Mouse (Mus musculus): ENCODE data around the gene Ttf2. TPM values are rescaled to one million over a fixed set of nuclear protein-coding genes. Genes with fewer than 3 reads are reported as not detected.
A peak's percentile ranks its signal among the peaks of the same experiment; 100 is the strongest.

Gene Ttf2
- polyA plus RNA-seq, 1 experiment from 2014 or later = 12.2 TPM

- no peaks in the 10 kb centered on the region for H3K36me3 ChIP-seq (ENCODE audit: control insufficient read depth, insufficient read depth, low read length)
- no peak overlapping the region for H3K4me2 ChIP-seq (ENCODE audit: low read length)
- 74% methylated on average over 8 of the region's 8 CpGs for WGBS
- no peaks in the 10 kb centered on the region for H3K27me3 ChIP-seq (ENCODE audit: control insufficient read depth, insufficient read depth, low read length)
- H3K27ac ChIP-seq (replicated peaks in 1 of 2; ENCODE audit: control insufficient read depth in 1 of 2, insufficient read depth in 1 of 2, low read depth in 2 of 2, low read length in 2 of 2) = no peak overlapping the region
- H3K4me3 ChIP-seq (ENCODE audit: control insufficient read depth in 1 of 2, insufficient read depth in 1 of 2, low read depth in 1 of 2, low read length in 2 of 2) = no peak overlapping the region
- H3K4me1 ChIP-seq (ENCODE audit: control insufficient read depth in 2 of 2, insufficient read depth in 2 of 2, low read length in 2 of 2) = no peaks in the 10 kb centered on the region
- H3K9me3 ChIP-seq (ENCODE audit: control insufficient read depth, low read length) = no peaks in the 10 kb centered on the region
- no peak for ATAC-seq (ENCODE audit: insufficient number of reproducible peaks, insufficient read depth, low FRiP score, low read depth)
- no peak overlapping the region for H3K9ac ChIP-seq (ENCODE audit: low read length)
Measured at GRCm38 (mm10) chr3:100979290-100979689, 9.8 kb upstream of the Ttf2 start.

DNA sequence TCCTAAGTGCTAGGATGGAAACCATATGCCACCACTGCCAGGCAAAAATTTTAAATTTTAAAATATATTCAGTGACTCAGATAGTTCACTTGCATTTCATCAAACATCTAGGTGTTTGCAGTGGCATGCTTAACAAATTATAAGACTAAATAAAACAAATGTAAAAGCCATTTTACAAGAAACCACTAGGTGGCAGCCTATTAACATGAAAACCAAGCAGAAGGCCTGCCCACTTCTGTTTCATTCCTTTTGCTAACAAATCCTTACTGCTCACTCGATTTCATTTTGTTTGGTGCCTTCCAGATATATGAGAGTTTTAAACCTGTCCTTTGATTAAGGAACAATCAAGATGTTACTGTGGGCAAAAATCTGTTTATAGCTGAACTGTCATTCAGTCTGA lies 4.4 kb upstream of the Ttf2 start:
- no peak overlapping the region for H3K9ac ChIP-seq (ENCODE audit: low read length)
- H3K4me2 ChIP-seq (ENCODE audit: low read length) = no peak overlapping the region
- H3K36me3 ChIP-seq (ENCODE audit: control insufficient read depth, insufficient read depth, low read length) = no peaks in the 10 kb centered on the region
- ATAC-seq (ENCODE audit: insufficient number of reproducible peaks, insufficient read depth, low FRiP score, low read depth) = no peak
- H3K9me3 ChIP-seq (ENCODE audit: control insufficient read depth, low read length) = no peaks in the 10 kb centered on the region
- no peak overlapping the region for H3K27ac ChIP-seq (replicated peaks in 1 of 2; ENCODE audit: control insufficient read depth in 1 of 2, insufficient read depth in 1 of 2, low read depth in 2 of 2, low read length in 2 of 2)
- H3K27me3 ChIP-seq (ENCODE audit: control insufficient read depth, insufficient read depth, low read length) = no peaks in the 10 kb centered on the region
- H3K4me1 ChIP-seq (ENCODE audit: control insufficient read depth in 2 of 2, insufficient read depth in 2 of 2, low read length in 2 of 2) = peaks cover 3 to 6% of the 10 kb centered on the region in 2 experiments
- 0% methylated on average over 1 of the region's 1 CpGs for WGBS
- H3K4me3 ChIP-seq (ENCODE audit: control insufficient read depth in 1 of 2, insufficient read depth in 1 of 2, low read depth in 1 of 2, low read length in 2 of 2) = no peak overlapping the region

DNA sequence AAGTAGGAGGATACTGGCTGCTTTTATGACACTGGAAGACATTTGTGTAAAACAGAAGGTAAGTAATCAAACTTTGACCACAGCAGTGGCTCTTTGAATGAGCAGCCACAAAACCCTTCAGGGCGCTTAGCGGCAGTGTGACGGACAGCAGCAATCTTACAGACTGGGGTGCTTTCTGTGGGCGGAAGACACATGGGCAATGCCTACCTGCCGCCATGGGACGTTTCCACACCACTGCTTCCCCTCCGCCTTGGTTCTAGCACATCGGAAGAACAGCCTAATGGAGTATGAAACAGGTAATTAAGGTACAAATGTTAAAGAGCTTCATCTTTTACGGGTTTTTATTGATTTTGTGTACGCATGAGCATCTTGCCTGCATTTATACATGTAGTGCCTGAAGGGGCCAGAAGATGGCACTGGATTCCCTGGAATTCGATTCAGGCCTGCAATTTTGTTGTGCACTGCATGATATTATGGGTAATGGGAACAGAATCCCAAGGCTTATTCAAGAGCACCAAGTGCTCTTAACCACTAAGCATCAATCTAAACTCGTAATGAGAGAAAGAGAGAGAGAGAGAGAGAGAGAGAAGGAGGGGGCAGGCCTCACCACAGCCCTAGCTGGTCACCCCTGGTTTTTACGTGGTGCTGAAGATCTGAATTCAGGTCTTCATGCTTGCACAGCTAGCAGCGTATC lies 5.5 kb downstream of the Ttf2 start:
- H3K9ac ChIP-seq (ENCODE audit: low read length) = no peak overlapping the region
- no peak overlapping the region for H3K27ac ChIP-seq (replicated peaks in 1 of 2; ENCODE audit: control insufficient read depth in 1 of 2, insufficient read depth in 1 of 2, low read depth in 2 of 2, low read length in 2 of 2)
- H3K4me3 ChIP-seq (ENCODE audit: control insufficient read depth in 1 of 2, insufficient read depth in 1 of 2, low read depth in 1 of 2, low read length in 2 of 2) = no peak overlapping the region
- no peaks in the 10 kb centered on the region for H3K27me3 ChIP-seq (ENCODE audit: control insufficient read depth, insufficient read depth, low read length)
- no peak overlapping the region for H3K4me2 ChIP-seq (ENCODE audit: low read length)
- ATAC-seq (ENCODE audit: insufficient number of reproducible peaks, insufficient read depth, low FRiP score, low read depth) = no peak
- peaks cover 12 to 23% of the 10 kb centered on the region in 2 experiments for H3K4me1 ChIP-seq (ENCODE audit: control insufficient read depth in 2 of 2, insufficient read depth in 2 of 2, low read length in 2 of 2)
- no peaks in the 10 kb centered on the region for H3K9me3 ChIP-seq (ENCODE audit: control insufficient read depth, low read length)
- peaks cover 64% of the 10 kb centered on the region for H3K36me3 ChIP-seq (ENCODE audit: control insufficient read depth, insufficient read depth, low read length)
- 82% methylated on average over 14 of the region's 14 CpGs for WGBS

- H3K9ac ChIP-seq (ENCODE audit: low read length) = peak overlapping the region; percentile 23; the same call in 1 of the 2 replicates
- no peaks in the 10 kb centered on the region for H3K27me3 ChIP-seq (ENCODE audit: control insufficient read depth, insufficient read depth, low read length)
- H3K4me2 ChIP-seq (ENCODE audit: low read length) = peak overlapping the region; percentile 1; the same call in 1 of the 2 replicates
- peaks cover 79% of the 10 kb centered on the region for H3K36me3 ChIP-seq (ENCODE audit: control insufficient read depth, insufficient read depth, low read length)
- no peaks in the 10 kb centered on the region for H3K9me3 ChIP-seq (ENCODE audit: control insufficient read depth, low read length)
- peaks cover 9 to 17% of the 10 kb centered on the region in 2 experiments for H3K4me1 ChIP-seq (ENCODE audit: control insufficient read depth in 2 of 2, insufficient read depth in 2 of 2, low read length in 2 of 2)
- peak overlapping the region; percentile 80 to 85 for H3K27ac ChIP-seq (replicated peaks in 1 of 2; ENCODE audit: control insufficient read depth in 1 of 2, insufficient read depth in 1 of 2, low read depth in 2 of 2, low read length in 2 of 2)
- ATAC-seq (ENCODE audit: insufficient number of reproducible peaks, insufficient read depth, low FRiP score, low read depth) = no peak
- WGBS = 50% methylated on average over 7 of the region's 7 CpGs
- no peak overlapping the region for H3K4me3 ChIP-seq (ENCODE audit: control insufficient read depth in 1 of 2, insufficient read depth in 1 of 2, low read depth in 1 of 2, low read length in 2 of 2)
Measured at GRCm38 (mm10) chr3:100961501-100961900, 8.0 kb downstream of the Ttf2 start.

DNA sequence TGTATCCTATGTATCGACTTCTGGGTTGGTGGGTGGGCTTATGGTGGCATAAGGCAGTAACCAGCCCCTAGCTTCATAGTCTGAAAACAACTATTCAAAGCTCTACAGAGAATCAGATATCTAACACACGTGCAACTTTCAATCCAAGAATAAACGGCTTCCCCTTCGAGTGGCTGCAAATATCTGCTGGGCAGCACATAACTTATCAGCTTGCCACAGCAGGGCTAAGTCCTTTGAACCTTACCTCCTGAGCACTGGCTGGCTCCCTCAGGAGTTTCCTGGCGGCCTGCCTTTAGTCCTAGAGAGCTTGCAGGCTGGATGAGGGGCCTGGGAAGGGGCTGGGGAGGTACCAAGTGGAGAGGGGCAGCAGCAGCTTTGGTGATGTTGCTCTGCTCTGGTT lies 8.5 kb downstream of the Ttf2 start:
- Histone ChIP-seq H3K9ac (ENCODE audit: low read length) (peak overlapping the region; percentile 23; the same call in 1 of the 2 replicates), H3K27ac (replicated peaks in 1 of 2; ENCODE audit: control insufficient read depth in 1 of 2, insufficient read depth in 1 of 2, low read depth in 2 of 2, low read length in 2 of 2) (peak overlapping the region; percentile 80 to 85), H3K4me1 (ENCODE audit: control insufficient read depth in 2 of 2, insufficient read depth in 2 of 2, low read length in 2 of 2) (peaks cover 9 to 17% of the 10 kb centered on the region in 2 experiments), H3K36me3 (ENCODE audit: control insufficient read depth, insufficient read depth, low read length) (peaks cover 82% of the 10 kb centered on the region), H3K9me3 (ENCODE audit: control insufficient read depth, low read length) (no peaks in the 10 kb centered on the region), H3K27me3 (ENCODE audit: control insufficient read depth, insufficient read depth, low read length) (no peaks in the 10 kb centered on the region), H3K4me2 (ENCODE audit: low read length) (peak overlapping the region; percentile 1; the same call in 1 of the 2 replicates), H3K4me3 (ENCODE audit: control insufficient read depth in 1 of 2, insufficient read depth in 1 of 2, low read depth in 1 of 2, low read length in 2 of 2) (no peak overlapping the region)
- ATAC-seq (ENCODE audit: insufficient number of reproducible peaks, insufficient read depth, low FRiP score, low read depth) = peak; percentile 43; the same call in 1 of the 2 replicates
- 31% methylated on average over 5 of the region's 5 CpGs for WGBS

DNA sequence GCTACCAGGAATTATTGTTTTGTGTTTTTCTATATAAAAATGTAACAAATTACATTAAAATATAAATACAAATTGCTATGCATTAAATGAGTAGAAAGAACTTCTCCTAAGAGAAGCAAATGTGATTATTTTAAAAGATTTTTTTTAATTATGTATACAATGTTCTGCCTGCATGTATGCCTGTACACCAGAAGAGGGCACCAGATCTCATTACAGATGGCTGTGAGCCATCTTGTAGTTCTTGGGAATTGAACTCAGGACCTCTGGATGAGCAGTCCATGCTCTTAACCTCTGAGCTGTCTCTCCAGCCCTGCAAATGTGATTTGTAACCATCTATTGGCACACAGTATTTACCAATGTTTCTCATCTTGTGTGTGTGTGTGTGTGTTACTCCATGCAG lies 14.8 kb downstream of the Ttf2 start:
- H3K4me1 ChIP-seq (ENCODE audit: control insufficient read depth in 2 of 2, insufficient read depth in 2 of 2, low read length in 2 of 2) = no peaks in the 10 kb centered on the region
- no peak overlapping the region for H3K9ac ChIP-seq (ENCODE audit: low read length)
- H3K4me3 ChIP-seq (ENCODE audit: control insufficient read depth in 1 of 2, insufficient read depth in 1 of 2, low read depth in 1 of 2, low read length in 2 of 2) = no peak overlapping the region
- no peak overlapping the region for H3K27ac ChIP-seq (replicated peaks in 1 of 2; ENCODE audit: control insufficient read depth in 1 of 2, insufficient read depth in 1 of 2, low read depth in 2 of 2, low read length in 2 of 2)
- peaks cover 99% of the 10 kb centered on the region for H3K36me3 ChIP-seq (ENCODE audit: control insufficient read depth, insufficient read depth, low read length)
- no peaks in the 10 kb centered on the region for H3K27me3 ChIP-seq (ENCODE audit: control insufficient read depth, insufficient read depth, low read length)
- no peak overlapping the region for H3K4me2 ChIP-seq (ENCODE audit: low read length)
- H3K9me3 ChIP-seq (ENCODE audit: control insufficient read depth, low read length) = no peaks in the 10 kb centered on the region
- ATAC-seq (ENCODE audit: insufficient number of reproducible peaks, insufficient read depth, low FRiP score, low read depth) = no peak

GRCm38 (mm10) chr3:100951531-100951930 lies 17.9 kb downstream of the Ttf2 start:
- no peak for ATAC-seq (ENCODE audit: insufficient number of reproducible peaks, insufficient read depth, low FRiP score, low read depth)
- H3K4me2 ChIP-seq (ENCODE audit: low read length) = no peak overlapping the region
- peaks cover 96% of the 10 kb centered on the region for H3K36me3 ChIP-seq (ENCODE audit: control insufficient read depth, insufficient read depth, low read length)
- no peaks in the 10 kb centered on the region for H3K9me3 ChIP-seq (ENCODE audit: control insufficient read depth, low read length)
- no peak overlapping the region for H3K27ac ChIP-seq (replicated peaks in 1 of 2; ENCODE audit: control insufficient read depth in 1 of 2, insufficient read depth in 1 of 2, low read depth in 2 of 2, low read length in 2 of 2)
- no peaks in the 10 kb centered on the region for H3K27me3 ChIP-seq (ENCODE audit: control insufficient read depth, insufficient read depth, low read length)
- 89% methylated on average over 4 of the region's 4 CpGs for WGBS
- no peak overlapping the region for H3K9ac ChIP-seq (ENCODE audit: low read length)
- no peak overlapping the region for H3K4me3 ChIP-seq (ENCODE audit: control insufficient read depth in 1 of 2, insufficient read depth in 1 of 2, low read depth in 1 of 2, low read length in 2 of 2)
- H3K4me1 ChIP-seq (ENCODE audit: control insufficient read depth in 2 of 2, insufficient read depth in 2 of 2, low read length in 2 of 2) = no peaks in the 10 kb centered on the region

DNA sequence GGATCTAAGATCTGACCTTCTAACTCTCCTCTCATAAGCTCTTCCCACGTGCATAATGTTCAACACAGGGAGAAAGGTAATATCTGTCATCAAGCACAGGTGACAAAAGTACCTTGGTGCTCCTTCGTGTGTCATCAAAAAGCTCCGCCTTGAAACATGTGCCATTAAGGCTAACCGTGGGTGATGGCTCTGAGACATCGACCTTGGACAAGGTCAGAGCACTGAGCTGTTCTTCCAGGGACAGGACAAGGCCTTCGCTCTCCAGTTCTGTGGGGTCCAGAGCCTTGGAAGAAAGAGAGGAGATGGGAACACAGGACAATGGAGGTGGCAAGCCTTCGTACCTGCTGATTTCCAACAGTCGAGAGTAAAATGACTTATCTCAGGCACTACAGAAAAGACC lies 22.2 kb downstream of the Ttf2 start:
- peaks cover 94% of the 10 kb centered on the region for H3K36me3 ChIP-seq (ENCODE audit: control insufficient read depth, insufficient read depth, low read length)
- H3K9me3 ChIP-seq (ENCODE audit: control insufficient read depth, low read length) = no peaks in the 10 kb centered on the region
- H3K27ac ChIP-seq (replicated peaks in 1 of 2; ENCODE audit: control insufficient read depth in 1 of 2, insufficient read depth in 1 of 2, low read depth in 2 of 2, low read length in 2 of 2) = no peak overlapping the region
- no peak overlapping the region for H3K9ac ChIP-seq (ENCODE audit: low read length)
- ATAC-seq (ENCODE audit: insufficient number of reproducible peaks, insufficient read depth, low FRiP score, low read depth) = no peak
- no peaks in the 10 kb centered on the region for H3K4me1 ChIP-seq (ENCODE audit: control insufficient read depth in 2 of 2, insufficient read depth in 2 of 2, low read length in 2 of 2)
- no peaks in the 10 kb centered on the region for H3K27me3 ChIP-seq (ENCODE audit: control insufficient read depth, insufficient read depth, low read length)
- 77% methylated on average over 8 of the region's 8 CpGs for WGBS
- H3K4me3 ChIP-seq (ENCODE audit: control insufficient read depth in 1 of 2, insufficient read depth in 1 of 2, low read depth in 1 of 2, low read length in 2 of 2) = no peak overlapping the region
- no peak overlapping the region for H3K4me2 ChIP-seq (ENCODE audit: low read length)

Data from heart, embryonic 14.5 days (tissue).